ENCODE assay signal across 21 mouse cellular contexts in genomic region chr17:44653081-44653480, GRCm38 (mm10).
DNase-seq lines count a peak whose midpoint lies in the region; ATAC-seq lines count a peak whose summit lies in the region.
"Had no signal": no experiment of that assay in that cellular context is flagged by ENCODE, and none has a peak within 500 bp of the region (broad histone marks: within the 10 kb centered on the region; RNA-seq: fewer than 3 reads in every experiment).

No protein-coding gene starts in this region.

- ATAC-seq in megakaryocyte progenitor cell, adult 5-6 weeks (replicated peaks; ENCODE audit: poor library complexity), result peak; percentile 74
- ATAC-seq: activated CD4-positive, CD25-positive, alpha-beta regulatory T cell, adult 4 months; midbrain, embryonic 16.5 days; Patski had no signal

- peak; percentile 92 for DNase-seq in 416B (ENCODE audit: low read depth)
- DNase-seq in Muller cell, postnatal 12 days (ENCODE audit: inconsistent ontology term), result peak; percentile 85
- DNase-seq in adrenal gland, postnatal 36 days, result peak; percentile 29 to 73
- no peak for DNase-seq in cerebellum, adult 9-10 months
- DNase-seq in heart, embryonic 10.5 days (ENCODE audit: low spot score), result no peak
- DNase-seq in heart, adult 8-10 months (ENCODE audit: low spot score), result no peak
- DNase-seq: cerebellum, adult 2 months; gastrocnemius, postnatal 14 days; kidney, adult 18-20 months; kidney, postnatal 10 days; right cerebral cortex, postnatal 14 days; thymus, postnatal 14 days had no signal

- H3K27me3 ChIP-seq in heart, embryonic 10.5 days (ENCODE audit: insufficient read depth, poor library complexity, severe bottlenecking), result no peaks in the 10 kb centered on the region
- H3K27me3 ChIP-seq: embryonic facial prominence, embryonic 13.5 days; hindbrain, embryonic 15.5 days; Patski had no signal

- no peaks in the 10 kb centered on the region for H3K4me1 ChIP-seq in heart, embryonic 10.5 days

- H3K36me3 ChIP-seq in heart, embryonic 10.5 days, result no peaks in the 10 kb centered on the region
- H3K36me3 ChIP-seq: forebrain, embryonic 10.5 days; hindbrain, embryonic 15.5 days; neural tube, embryonic 12.5 days had no signal

- H3K9me3 ChIP-seq in heart, embryonic 10.5 days, result no peaks in the 10 kb centered on the region
- H3K9me3 ChIP-seq: embryonic facial prominence, embryonic 13.5 days; forebrain, embryonic 10.5 days; hindbrain, embryonic 15.5 days; neural tube, embryonic 12.5 days had no signal

- H3K4me3 ChIP-seq in heart, embryonic 10.5 days, result no peak overlapping the region
- H3K4me3 ChIP-seq: embryonic facial prominence, embryonic 13.5 days; forebrain, embryonic 10.5 days; hindbrain, embryonic 15.5 days; neural tube, embryonic 12.5 days had no signal

- 76% methylated on average over 3 of the region's 3 CpGs for WGBS in heart, embryonic 10.5 days

- no peak overlapping the region for H3K27ac ChIP-seq in heart, embryonic 10.5 days
- H3K27ac ChIP-seq: embryonic facial prominence, embryonic 13.5 days; forebrain, embryonic 10.5 days; hindbrain, embryonic 15.5 days; neural tube, embryonic 12.5 days; stomach, postnatal 0 days had no signal

Comparison
In these comparisons a context has a peak if more than half of its experiments do, and no peak if none do; other contexts are left out.
1. DNase-seq: peak in 416B (single experiment), Muller cell, postnatal 12 days (single experiment) and adrenal gland, postnatal 36 days (2 of 2); none in cerebellum, adult 9-10 months (single experiment), heart, embryonic 10.5 days (single experiment) and heart, adult 8-10 months (single experiment).